Mouse (Mus musculus) hematopoietic multipotent progenitor cell, adult 10-12 weeks (in vitro differentiated cells): Measurements from ENCODE around the gene Chst10. TPM values are rescaled to one million over a fixed set of nuclear protein-coding genes. Genes with fewer than 3 reads are reported as not detected.

Experiments used
- polyA plus RNA-seq: library from polyadenylated mRNA; stranded (reverse); fragments of >175 nt; gene quantifications from 2 replicates; pipeline ENCODE4 v1.2.3, GENCODE M21; 2012; ENCODE audit warnings: low replicate concordance

Chst10 gene
- 3.8 and 10.4 TPM in 2 replicates for polyA plus RNA-seq

DNA sequence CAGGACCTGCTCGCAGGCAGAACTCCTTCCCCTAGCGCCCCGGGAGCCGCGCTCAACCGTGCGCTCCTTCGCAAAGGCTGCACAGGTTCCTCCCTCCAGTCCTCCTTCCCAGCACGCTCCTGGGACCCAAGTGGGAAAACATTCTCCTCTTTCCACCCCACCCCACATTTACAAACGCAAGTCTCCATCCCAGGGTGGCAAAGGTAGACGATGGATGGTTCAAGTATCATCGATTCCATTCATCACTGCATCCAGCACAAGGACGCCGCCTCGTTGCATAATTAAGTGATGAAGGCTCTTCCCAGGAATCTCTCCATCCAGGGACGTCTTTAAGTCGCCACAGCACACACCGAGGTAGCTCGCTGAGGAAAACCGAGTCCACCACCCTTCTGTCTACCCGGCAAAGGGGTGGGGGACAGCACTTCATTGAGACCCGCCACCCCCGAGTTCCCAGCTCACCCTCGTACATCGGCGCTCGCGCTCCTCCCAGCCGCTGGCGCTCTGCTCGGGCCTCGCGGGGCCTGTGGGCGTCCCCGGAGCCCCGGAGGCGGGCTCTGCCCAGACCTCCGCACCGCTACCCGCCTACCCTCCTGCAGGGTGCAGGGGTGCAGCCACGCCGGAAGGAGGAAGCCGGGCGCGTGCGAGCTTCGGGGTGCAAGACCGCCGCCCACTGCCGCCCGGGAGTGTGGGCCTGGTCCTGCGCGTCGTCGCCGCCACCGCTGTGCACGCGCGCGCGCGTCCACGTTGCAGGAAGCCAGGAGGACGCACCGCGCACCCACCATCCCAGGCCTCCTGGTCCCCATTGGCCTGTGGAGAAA, at the start of gene Chst10:
TSS of gene Chst10 (minus strand) at position 731 of the 818 bp plus-strand sequence.

GRCm38 (mm10) chr1:38938849-38939248, 40.9 kb upstream of the Chst10 start, which contains the start of gene Nms:
TSS of gene Nms (plus strand) at chr1:38939149.

DNA sequence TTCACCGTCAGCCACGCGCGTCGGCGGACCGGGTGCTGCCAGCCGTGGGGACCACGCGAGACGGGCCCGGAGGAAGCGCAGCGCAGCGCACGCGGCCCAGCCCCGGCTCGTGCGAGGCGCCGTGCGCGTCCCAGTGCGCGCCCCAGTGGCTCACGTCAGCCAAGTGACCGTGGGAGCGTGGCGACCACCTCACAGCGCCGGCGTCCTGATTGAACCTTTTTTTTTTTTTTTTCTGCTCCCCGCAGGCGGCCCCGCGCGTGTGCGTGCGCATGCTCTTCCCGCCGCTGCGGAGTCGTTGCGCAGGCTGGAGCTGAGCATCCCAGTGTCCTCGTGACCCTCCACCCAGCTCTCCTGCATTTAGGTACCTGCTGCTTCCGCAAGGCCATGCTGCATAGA, 61.5 kb downstream of the Chst10 start, which contains the start of gene Lonrf2:
TSS of gene Lonrf2 (minus strand) at position 235 of the 396 bp plus-strand sequence.

Other genes with a start within 250 kb of the Chst10 start
- 127 and 153 TPM in 2 replicates for gene Aff3, start 233.2 kb downstream of the Chst10 start, polyA plus RNA-seq
- gene Lonrf2, start 61.5 kb downstream of the Chst10 start, polyA plus RNA-seq: not detected in 2 replicates
- not detected in 2 replicates for gene Nms, start 41.0 kb upstream of the Chst10 start, polyA plus RNA-seq
- gene Pdcl3, start 87.4 kb upstream of the Chst10 start, polyA plus RNA-seq: 23.6 and 36.5 TPM in 2 replicates